Mouse (Mus musculus): ENCODE results near the gene Ldhb. TPM values are rescaled to one million over a fixed set of nuclear protein-coding genes. Genes with fewer than 3 reads are reported as not detected.
A peak's percentile ranks its signal among the peaks of the same experiment; 100 is the strongest.

The Ldhb gene
- polyA plus RNA-seq, 1 experiment = 157 TPM

DNA sequence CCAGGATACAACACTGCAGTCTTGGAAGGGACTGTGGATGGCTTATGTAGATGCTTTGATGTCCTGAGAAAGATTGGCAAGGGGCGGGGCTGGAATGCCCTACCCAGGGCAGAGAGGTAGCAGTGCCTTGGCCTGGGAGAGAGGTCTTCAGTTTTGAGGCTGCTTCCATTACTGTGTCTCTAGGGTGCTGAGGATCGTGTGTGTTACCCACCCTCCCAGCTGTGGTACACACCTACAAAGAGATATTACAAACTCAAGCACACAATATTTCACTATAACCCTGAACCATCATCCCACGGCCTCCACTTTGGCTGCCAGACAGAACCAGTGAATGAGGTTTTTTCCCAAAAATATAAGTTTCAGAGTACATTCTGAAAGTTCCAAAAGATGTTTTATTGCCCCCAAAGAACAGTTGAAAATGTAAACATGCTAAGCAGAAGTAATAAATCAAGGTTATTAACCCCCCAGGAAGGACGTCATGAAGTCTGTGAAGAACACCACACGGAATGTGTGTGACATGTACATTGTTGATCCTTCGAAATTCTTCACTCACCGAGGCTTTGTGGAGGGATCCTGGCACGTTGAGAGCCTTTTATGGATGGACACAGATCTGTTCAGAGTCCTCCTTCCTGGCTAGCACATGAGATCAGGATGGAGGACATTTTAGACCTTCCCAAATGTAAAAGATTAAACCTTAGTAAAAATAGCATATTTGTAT is 34.5 kb upstream of the Ldhb start:
- Histone ChIP-seq H3K4me3 (ENCODE audit: control insufficient read depth, low read depth, low read length) (no peak overlapping the region), H3K27me3 (ENCODE audit: control insufficient read depth, insufficient read depth, low read length) (no peaks in the 10 kb centered on the region), H3K4me1 (ENCODE audit: control insufficient read depth, insufficient read depth, low read length) (peaks cover 10% of the 10 kb centered on the region), H3K27ac (ENCODE audit: control insufficient read depth, insufficient read depth, low read depth, low read length) (no peak overlapping the region), H3K36me3 (ENCODE audit: control insufficient read depth, insufficient read depth, low read length) (no peaks in the 10 kb centered on the region)
- TF ChIP-seq POLR2A (IDR thresholded peaks at IDR 0.05; ENCODE audit: control insufficient read depth, low read depth, low read length) (no peak), CTCF (IDR thresholded peaks at IDR 0.05; ENCODE audit: control insufficient read depth, insufficient read depth, insufficient replicate concordance, low read depth, low read length) (no peak)

- no peaks in the 10 kb centered on the region for H3K27me3 ChIP-seq (ENCODE audit: control insufficient read depth, insufficient read depth, low read length)
- TF ChIP-seq CTCF (IDR thresholded peaks at IDR 0.05; ENCODE audit: control insufficient read depth, insufficient read depth, insufficient replicate concordance, low read depth, low read length) (no peak), POLR2A (IDR thresholded peaks at IDR 0.05; ENCODE audit: control insufficient read depth, low read depth, low read length) (no peak)
- H3K27ac ChIP-seq (ENCODE audit: control insufficient read depth, insufficient read depth, low read depth, low read length) = no peak overlapping the region
- no peak overlapping the region for H3K4me3 ChIP-seq (ENCODE audit: control insufficient read depth, low read depth, low read length)
- H3K4me1 ChIP-seq (ENCODE audit: control insufficient read depth, insufficient read depth, low read length) = peaks cover 10% of the 10 kb centered on the region
- H3K36me3 ChIP-seq (ENCODE audit: control insufficient read depth, insufficient read depth, low read length) = no peaks in the 10 kb centered on the region
These were observed 32.9 kb upstream of the Ldhb start for GRCm38 (mm10) chr6:142540561-142541160.

DNA sequence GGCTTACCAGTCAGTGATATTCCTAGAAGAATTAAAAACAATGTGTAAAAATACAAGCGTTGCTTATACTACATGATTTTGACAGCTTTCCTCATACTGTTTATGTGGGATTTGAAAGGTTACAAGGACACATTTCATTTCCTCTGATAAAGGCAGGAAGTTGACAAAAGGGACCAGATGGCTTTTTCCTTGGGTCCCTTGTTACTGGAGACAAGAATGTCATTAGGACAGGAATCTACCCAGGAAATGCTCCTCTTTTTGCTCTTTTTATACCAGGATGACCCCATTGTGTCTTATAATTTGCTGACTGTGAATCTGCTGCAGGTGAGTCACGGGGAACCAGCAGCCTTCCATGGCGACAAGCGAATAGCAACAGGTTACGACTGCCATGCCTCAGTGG is 32.4 kb upstream of the Ldhb start:
- H3K27me3 ChIP-seq (ENCODE audit: control insufficient read depth, insufficient read depth, low read length) = no peaks in the 10 kb centered on the region
- H3K4me3 ChIP-seq (ENCODE audit: control insufficient read depth, low read depth, low read length) = no peak overlapping the region
- peaks cover 8% of the 10 kb centered on the region for H3K4me1 ChIP-seq (ENCODE audit: control insufficient read depth, insufficient read depth, low read length)
- TF ChIP-seq CTCF (IDR thresholded peaks at IDR 0.05; ENCODE audit: control insufficient read depth, insufficient read depth, insufficient replicate concordance, low read depth, low read length) = no peak
- TF ChIP-seq POLR2A (IDR thresholded peaks at IDR 0.05; ENCODE audit: control insufficient read depth, low read depth, low read length) = no peak
- no peaks in the 10 kb centered on the region for H3K36me3 ChIP-seq (ENCODE audit: control insufficient read depth, insufficient read depth, low read length)
- no peak overlapping the region for H3K27ac ChIP-seq (ENCODE audit: control insufficient read depth, insufficient read depth, low read depth, low read length)

- no peaks in the 10 kb centered on the region for H3K27me3 ChIP-seq (ENCODE audit: control insufficient read depth, insufficient read depth, low read length)
- H3K4me1 ChIP-seq (ENCODE audit: control insufficient read depth, insufficient read depth, low read length) = peaks cover 4% of the 10 kb centered on the region; the same call in 1 of the 2 replicates
- TF ChIP-seq CTCF (IDR thresholded peaks at IDR 0.05; ENCODE audit: control insufficient read depth, insufficient read depth, insufficient replicate concordance, low read depth, low read length) (no peak), POLR2A (IDR thresholded peaks at IDR 0.05; ENCODE audit: control insufficient read depth, low read depth, low read length) (no peak)
- H3K36me3 ChIP-seq (ENCODE audit: control insufficient read depth, insufficient read depth, low read length) = no peaks in the 10 kb centered on the region
- H3K4me3 ChIP-seq (ENCODE audit: control insufficient read depth, low read depth, low read length) = peak overlapping the region; percentile 68
- H3K27ac ChIP-seq (ENCODE audit: control insufficient read depth, insufficient read depth, low read depth, low read length) = no peak overlapping the region
These were observed 30.7 kb upstream of the Ldhb start for GRCm38 (mm10) chr6:142538503-142538902.

- no peak overlapping the region for H3K4me3 ChIP-seq (ENCODE audit: control insufficient read depth, low read depth, low read length)
- no peaks in the 10 kb centered on the region for H3K36me3 ChIP-seq (ENCODE audit: control insufficient read depth, insufficient read depth, low read length)
- peaks cover 3% of the 10 kb centered on the region; the same call in 1 of the 2 replicates for H3K4me1 ChIP-seq (ENCODE audit: control insufficient read depth, insufficient read depth, low read length)
- TF ChIP-seq CTCF (IDR thresholded peaks at IDR 0.05; ENCODE audit: control insufficient read depth, insufficient read depth, insufficient replicate concordance, low read depth, low read length) = no peak
- TF ChIP-seq POLR2A (IDR thresholded peaks at IDR 0.05; ENCODE audit: control insufficient read depth, low read depth, low read length) = no peak
- no peaks in the 10 kb centered on the region for H3K27me3 ChIP-seq (ENCODE audit: control insufficient read depth, insufficient read depth, low read length)
- H3K27ac ChIP-seq (ENCODE audit: control insufficient read depth, insufficient read depth, low read depth, low read length) = no peak overlapping the region
These were observed 25.7 kb upstream of the Ldhb start for GRCm38 (mm10) chr6:142533412-142533811.

DNA sequence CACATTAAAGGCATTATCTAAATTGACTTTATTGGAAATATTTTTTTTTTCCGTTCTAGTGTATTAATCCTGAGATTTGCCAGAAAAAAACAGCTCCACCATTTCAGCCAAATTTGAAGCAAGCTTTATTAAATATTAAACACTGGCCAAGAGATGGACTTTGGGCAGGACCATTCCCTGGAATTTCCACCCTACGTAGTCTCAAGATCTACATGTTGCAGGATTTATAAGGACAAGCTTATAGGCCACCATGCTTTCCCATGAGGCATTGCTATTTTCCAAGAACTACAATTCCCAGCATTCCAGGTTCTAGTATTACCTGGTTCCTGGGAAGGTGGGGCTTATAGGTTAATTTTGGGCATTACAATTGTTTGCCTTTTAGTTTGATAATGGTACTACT is 24.9 kb upstream of the Ldhb start:
- Histone ChIP-seq H3K27ac (ENCODE audit: control insufficient read depth, insufficient read depth, low read depth, low read length) (no peak overlapping the region), H3K4me1 (ENCODE audit: control insufficient read depth, insufficient read depth, low read length) (no peaks in the 10 kb centered on the region; the same call in 1 of the 2 replicates)
- TF ChIP-seq POLR2A (IDR thresholded peaks at IDR 0.05; ENCODE audit: control insufficient read depth, low read depth, low read length) (no peak), CTCF (IDR thresholded peaks at IDR 0.05; ENCODE audit: control insufficient read depth, insufficient read depth, insufficient replicate concordance, low read depth, low read length) (no peak)

DNA sequence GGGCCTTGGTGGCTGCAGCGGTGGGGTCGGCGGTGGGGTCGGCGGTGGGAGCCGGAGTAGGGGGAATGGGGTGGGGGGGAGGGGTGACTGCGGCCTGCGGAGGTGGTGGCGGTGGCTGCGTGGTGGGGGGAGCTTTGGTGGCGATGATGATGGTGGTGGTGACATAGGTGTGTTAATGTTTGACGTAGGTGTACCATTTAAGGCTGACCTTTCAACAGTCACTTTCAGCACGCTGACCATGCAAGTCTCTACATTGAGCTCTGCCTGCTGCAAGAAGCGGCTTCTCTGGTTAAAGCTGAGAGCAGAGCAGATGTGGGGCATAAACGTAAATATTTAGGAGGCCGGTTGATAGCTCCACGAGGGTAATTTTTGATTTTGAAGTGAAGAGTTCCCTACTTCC is 24.4 kb upstream of the Ldhb start:
- TF ChIP-seq POLR2A (IDR thresholded peaks at IDR 0.05; ENCODE audit: control insufficient read depth, low read depth, low read length) (no peak), CTCF (IDR thresholded peaks at IDR 0.05; ENCODE audit: control insufficient read depth, insufficient read depth, insufficient replicate concordance, low read depth, low read length) (no peak)
- H3K27me3 ChIP-seq (ENCODE audit: control insufficient read depth, insufficient read depth, low read length) = no peaks in the 10 kb centered on the region
- no peaks in the 10 kb centered on the region for H3K36me3 ChIP-seq (ENCODE audit: control insufficient read depth, insufficient read depth, low read length)
- H3K4me1 ChIP-seq (ENCODE audit: control insufficient read depth, insufficient read depth, low read length) = no peaks in the 10 kb centered on the region; the same call in 1 of the 2 replicates
- no peak overlapping the region for H3K27ac ChIP-seq (ENCODE audit: control insufficient read depth, insufficient read depth, low read depth, low read length)
- H3K4me3 ChIP-seq (ENCODE audit: control insufficient read depth, low read depth, low read length) = no peak overlapping the region

More for the DNA sequence above, 24.9 kb upstream of the Ldhb start:
- Histone ChIP-seq H3K36me3 (ENCODE audit: control insufficient read depth, insufficient read depth, low read length) (no peaks in the 10 kb centered on the region), H3K4me3 (ENCODE audit: control insufficient read depth, low read depth, low read length) (no peak overlapping the region), H3K27me3 (ENCODE audit: control insufficient read depth, insufficient read depth, low read length) (no peaks in the 10 kb centered on the region)

All from testis, adult 2 months (tissue).